Mouse (Mus musculus): ENCODE data around the gene Gm17606. TPM values are rescaled to one million over a fixed set of nuclear protein-coding genes. Genes with fewer than 3 reads are reported as not detected.
A peak's percentile ranks its signal among the peaks of the same experiment; 100 is the strongest.

The Gm17606 gene
- total RNA-seq, 1 experiment from 2014 or later, result not detected

DNA sequence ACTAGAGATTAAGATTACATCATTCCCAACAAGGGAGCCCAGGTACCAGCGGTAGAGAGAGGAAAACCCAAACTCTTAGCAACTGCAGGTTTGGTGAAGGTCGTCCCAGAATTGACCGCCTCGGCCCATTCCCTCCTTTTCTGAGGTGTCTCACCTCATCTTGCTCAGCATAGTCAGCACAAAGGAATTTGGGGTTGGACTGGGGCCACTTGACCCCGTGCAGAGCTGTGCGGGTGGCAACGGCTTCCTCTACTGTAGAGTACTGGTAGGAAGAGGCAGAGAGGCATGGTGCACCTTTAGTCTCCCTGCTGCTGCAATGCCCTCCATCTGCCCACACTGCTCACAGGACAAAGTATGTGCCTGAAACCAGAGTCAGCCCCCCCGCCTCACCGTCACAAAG, 3.5 kb downstream of the Gm17606 start:
- no peak for ATAC-seq (replicated peaks in 1 of 2; ENCODE audit: insufficient read depth in 1 of 2, low FRiP score in 2 of 2, low TSS enrichment in 1 of 2, low read depth in 1 of 2, poor library complexity in 2 of 2, severe bottlenecking in 2 of 2)

DNA sequence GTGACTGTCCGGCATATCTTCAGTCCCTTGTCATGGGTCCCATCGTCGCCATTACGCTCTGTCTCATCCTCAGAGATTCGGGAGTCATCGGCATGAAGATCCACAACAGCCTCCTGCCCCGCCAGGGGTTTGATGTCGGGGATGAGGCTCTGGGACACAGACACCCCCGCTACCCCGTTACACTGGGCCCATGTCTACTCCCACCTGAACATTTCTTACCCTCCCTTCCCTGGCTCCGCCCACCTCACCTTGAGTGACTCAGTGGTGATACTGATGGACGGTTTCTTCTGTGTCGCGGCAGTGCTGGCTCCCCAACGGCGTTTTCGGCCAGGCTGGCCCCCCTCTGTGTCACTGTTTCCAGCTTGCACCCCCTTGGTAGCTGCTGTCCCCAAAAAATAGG, 5.7 kb downstream of the Gm17606 start:
- no peak for ATAC-seq (replicated peaks in 1 of 2; ENCODE audit: insufficient read depth in 1 of 2, low FRiP score in 2 of 2, low TSS enrichment in 1 of 2, low read depth in 1 of 2, poor library complexity in 2 of 2, severe bottlenecking in 2 of 2)

- no peak for ATAC-seq (replicated peaks in 1 of 2; ENCODE audit: insufficient read depth in 1 of 2, low FRiP score in 2 of 2, low TSS enrichment in 1 of 2, low read depth in 1 of 2, poor library complexity in 2 of 2, severe bottlenecking in 2 of 2)
These were observed 6.3 kb downstream of the Gm17606 start for GRCm38 (mm10) chr14:54646898-54647636.

DNA sequence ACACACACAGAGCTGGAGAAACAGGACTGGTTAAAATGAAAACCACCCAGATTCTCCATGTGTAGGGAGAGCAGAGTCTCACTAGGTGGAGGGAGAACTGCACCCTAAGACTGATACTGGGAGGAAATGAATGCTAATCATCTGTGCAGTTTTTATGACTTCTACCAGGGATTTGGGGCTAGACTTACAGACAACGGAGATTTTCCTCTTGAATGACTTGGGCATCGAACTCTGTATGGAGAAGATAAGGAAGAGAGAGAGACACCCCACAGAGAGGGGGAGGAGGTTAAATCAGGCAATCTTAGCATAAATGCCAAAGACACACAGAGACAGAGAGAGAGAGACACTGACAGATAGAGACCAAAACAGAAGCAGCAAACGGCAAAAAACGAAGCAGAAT, 7.1 kb downstream of the Gm17606 start:
- no peak for ATAC-seq (replicated peaks in 1 of 2; ENCODE audit: insufficient read depth in 1 of 2, low FRiP score in 2 of 2, low TSS enrichment in 1 of 2, low read depth in 1 of 2, poor library complexity in 2 of 2, severe bottlenecking in 2 of 2)

- ATAC-seq (replicated peaks in 1 of 2; ENCODE audit: insufficient read depth in 1 of 2, low FRiP score in 2 of 2, low TSS enrichment in 1 of 2, low read depth in 1 of 2, poor library complexity in 2 of 2, severe bottlenecking in 2 of 2), result peak; percentile 74 to 80
These were observed 10.1 kb downstream of the Gm17606 start for GRCm38 (mm10) chr14:54650621-54651454.

- no peak for ATAC-seq (replicated peaks in 1 of 2; ENCODE audit: insufficient read depth in 1 of 2, low FRiP score in 2 of 2, low TSS enrichment in 1 of 2, low read depth in 1 of 2, poor library complexity in 2 of 2, severe bottlenecking in 2 of 2)
These were observed 10.8 kb downstream of the Gm17606 start for GRCm38 (mm10) chr14:54651556-54651955.

DNA sequence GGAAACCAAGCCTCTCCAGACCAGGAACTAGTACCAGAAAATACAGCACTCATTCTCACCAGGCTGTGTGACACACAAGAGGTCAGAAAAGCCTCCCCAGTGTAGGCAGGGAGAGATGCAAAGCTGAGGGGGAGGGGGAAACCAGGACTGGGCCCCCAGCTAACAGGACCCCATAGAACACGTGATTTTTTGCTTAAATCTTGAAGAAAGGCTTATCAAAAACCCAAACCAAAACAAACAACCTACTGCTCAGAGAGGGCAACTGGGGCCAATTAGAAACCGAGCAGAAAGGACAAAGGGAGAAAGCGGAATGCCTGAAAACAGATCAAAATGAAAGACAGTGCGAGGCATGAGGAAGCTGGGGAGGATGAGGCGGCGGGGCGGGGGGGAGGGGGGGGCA, 12.0 kb downstream of the Gm17606 start:
- no peak for ATAC-seq (replicated peaks in 1 of 2; ENCODE audit: insufficient read depth in 1 of 2, low FRiP score in 2 of 2, low TSS enrichment in 1 of 2, low read depth in 1 of 2, poor library complexity in 2 of 2, severe bottlenecking in 2 of 2)

GRCm38 (mm10) chr14:54653496-54653895, 12.7 kb downstream of the Gm17606 start:
- ATAC-seq (replicated peaks in 1 of 2; ENCODE audit: insufficient read depth in 1 of 2, low FRiP score in 2 of 2, low TSS enrichment in 1 of 2, low read depth in 1 of 2, poor library complexity in 2 of 2, severe bottlenecking in 2 of 2), result peak; percentile 84 to 97

DNA sequence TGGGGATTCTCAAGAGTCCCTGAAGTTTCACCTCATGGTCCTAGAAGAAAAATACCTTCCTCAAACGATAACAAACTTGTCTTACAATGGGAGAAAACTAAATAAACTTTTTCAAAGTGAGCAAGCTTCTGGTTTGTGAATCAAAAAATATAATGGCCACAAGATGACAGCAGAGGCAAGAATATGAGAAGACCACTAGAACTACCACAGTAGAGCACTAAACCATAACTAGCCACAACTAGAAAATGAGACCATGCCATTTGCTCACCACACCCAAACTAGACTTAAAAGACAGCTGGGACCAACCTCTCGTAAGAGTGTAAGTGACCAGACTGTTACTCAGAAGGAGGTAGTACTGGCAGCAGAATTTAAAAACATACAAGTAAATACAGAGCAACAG, 19.3 kb downstream of the Gm17606 start:
- no peak for ATAC-seq (replicated peaks in 1 of 2; ENCODE audit: insufficient read depth in 1 of 2, low FRiP score in 2 of 2, low TSS enrichment in 1 of 2, low read depth in 1 of 2, poor library complexity in 2 of 2, severe bottlenecking in 2 of 2)

- no peak for ATAC-seq (replicated peaks in 1 of 2; ENCODE audit: insufficient read depth in 1 of 2, low FRiP score in 2 of 2, low TSS enrichment in 1 of 2, low read depth in 1 of 2, poor library complexity in 2 of 2, severe bottlenecking in 2 of 2)
These were observed 23.9 kb downstream of the Gm17606 start for GRCm38 (mm10) chr14:54664477-54665222.

GRCm38 (mm10) chr14:54669381-54669780, 28.6 kb downstream of the Gm17606 start:
- ATAC-seq (replicated peaks in 1 of 2; ENCODE audit: insufficient read depth in 1 of 2, low FRiP score in 2 of 2, low TSS enrichment in 1 of 2, low read depth in 1 of 2, poor library complexity in 2 of 2, severe bottlenecking in 2 of 2), result peak in 1 of 2 experiments; percentile 56; a peak in 1 of 4 replicates

DNA sequence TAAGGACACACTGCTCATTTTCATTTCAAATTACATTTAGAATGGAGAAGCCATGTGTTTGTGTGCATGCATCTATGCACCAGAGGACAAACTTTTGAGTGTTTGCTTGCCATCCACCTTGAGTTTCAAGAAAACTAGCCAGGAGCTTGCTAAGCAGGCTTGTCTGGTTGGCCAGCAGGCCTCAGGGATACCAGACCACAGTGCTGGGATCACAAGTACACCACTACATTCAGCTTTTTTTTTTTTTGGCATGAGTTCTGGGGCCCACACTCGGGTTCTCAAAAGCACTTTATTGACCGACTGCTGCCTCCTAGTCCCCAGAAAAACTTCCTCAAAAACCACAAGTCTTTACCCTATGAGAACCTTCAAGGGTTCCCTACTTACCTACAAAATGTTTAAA, 33.6 kb downstream of the Gm17606 start:
- ATAC-seq (replicated peaks in 1 of 2; ENCODE audit: insufficient read depth in 1 of 2, low FRiP score in 2 of 2, low TSS enrichment in 1 of 2, low read depth in 1 of 2, poor library complexity in 2 of 2, severe bottlenecking in 2 of 2), result no peak

DNA sequence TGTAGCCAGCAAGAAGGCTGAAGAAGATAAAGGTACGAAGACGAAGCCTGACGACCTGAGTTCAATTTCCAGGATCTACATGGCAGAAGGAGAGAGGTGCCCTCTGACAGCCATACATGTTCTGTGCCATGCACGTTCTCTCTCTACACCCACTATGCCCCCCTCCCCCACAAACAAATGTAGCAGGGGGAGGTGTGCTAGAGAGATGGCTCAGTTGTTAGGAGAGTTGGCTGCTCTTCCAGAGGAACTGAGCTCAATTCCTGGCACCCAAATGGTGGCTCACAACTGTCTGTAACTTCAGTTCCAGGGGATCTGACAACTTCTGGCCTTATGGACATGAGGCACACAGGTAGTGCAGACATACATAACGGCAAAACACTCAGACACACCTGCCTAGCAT, 35.5 kb downstream of the Gm17606 start:
- ATAC-seq (replicated peaks in 1 of 2; ENCODE audit: insufficient read depth in 1 of 2, low FRiP score in 2 of 2, low TSS enrichment in 1 of 2, low read depth in 1 of 2, poor library complexity in 2 of 2, severe bottlenecking in 2 of 2), result no peak

- no peak for ATAC-seq (replicated peaks in 1 of 2; ENCODE audit: insufficient read depth in 1 of 2, low FRiP score in 2 of 2, low TSS enrichment in 1 of 2, low read depth in 1 of 2, poor library complexity in 2 of 2, severe bottlenecking in 2 of 2)
These were observed 38.0 kb downstream of the Gm17606 start for GRCm38 (mm10) chr14:54678657-54679304.

GRCm38 (mm10) chr14:54682396-54682795, 41.6 kb downstream of the Gm17606 start:
- ATAC-seq (replicated peaks in 1 of 2; ENCODE audit: insufficient read depth in 1 of 2, low FRiP score in 2 of 2, low TSS enrichment in 1 of 2, low read depth in 1 of 2, poor library complexity in 2 of 2, severe bottlenecking in 2 of 2), result no peak

DNA sequence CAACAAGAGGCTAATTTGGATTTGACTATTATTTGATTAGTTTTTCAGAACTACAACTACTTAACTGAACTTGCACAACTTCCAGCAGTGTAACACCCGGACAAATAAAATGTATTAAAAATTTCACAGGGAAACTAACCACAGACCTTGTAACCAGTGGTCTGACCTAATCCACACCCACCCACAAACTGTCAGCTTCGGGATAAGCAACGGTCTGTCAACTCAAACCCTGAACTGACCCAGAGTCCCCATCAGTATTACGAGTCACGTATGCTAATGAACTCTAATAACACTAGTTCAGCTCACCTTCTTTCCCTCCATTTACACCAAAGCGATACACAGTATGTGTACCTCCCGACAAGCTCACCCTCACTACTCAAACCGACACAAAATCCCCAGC, 44.7 kb downstream of the Gm17606 start:
- no peak for ATAC-seq (replicated peaks in 1 of 2; ENCODE audit: insufficient read depth in 1 of 2, low FRiP score in 2 of 2, low TSS enrichment in 1 of 2, low read depth in 1 of 2, poor library complexity in 2 of 2, severe bottlenecking in 2 of 2)

DNA sequence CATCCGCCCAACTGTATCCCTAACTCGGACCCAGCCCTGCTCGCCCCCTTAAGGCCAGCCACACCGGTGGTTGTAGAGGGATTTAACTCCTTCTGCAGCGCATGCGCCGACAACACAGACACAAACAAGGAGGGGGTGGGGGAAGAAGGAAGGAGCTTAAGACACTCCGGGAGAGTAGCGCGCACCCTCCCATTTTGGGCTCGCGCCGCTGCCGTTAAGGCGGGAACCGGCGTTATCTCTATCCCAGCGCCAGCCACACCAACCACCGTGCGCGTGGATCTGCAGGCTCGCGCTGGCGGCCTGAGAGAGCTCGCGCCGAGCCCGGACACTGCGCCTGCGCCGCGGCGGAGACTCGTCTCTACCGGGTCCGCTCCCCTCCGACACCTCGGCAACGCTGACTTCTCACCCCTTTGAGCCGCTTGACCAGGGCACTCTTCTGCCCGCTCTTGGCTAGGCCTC, 45.3 kb downstream of the Gm17606 start, which contains the start of gene 1700123O20Rik:
Gene 1700123O20Rik (plus strand): TSS at position 154 of the 459 bp plus-strand sequence.
- peak; percentile 55 to 70; a peak in 3 of 4 replicates for ATAC-seq (replicated peaks in 1 of 2; ENCODE audit: insufficient read depth in 1 of 2, low FRiP score in 2 of 2, low TSS enrichment in 1 of 2, low read depth in 1 of 2, poor library complexity in 2 of 2, severe bottlenecking in 2 of 2)
